ENCODE assay signal across 22 mouse cellular contexts in the genomic region with DNA sequence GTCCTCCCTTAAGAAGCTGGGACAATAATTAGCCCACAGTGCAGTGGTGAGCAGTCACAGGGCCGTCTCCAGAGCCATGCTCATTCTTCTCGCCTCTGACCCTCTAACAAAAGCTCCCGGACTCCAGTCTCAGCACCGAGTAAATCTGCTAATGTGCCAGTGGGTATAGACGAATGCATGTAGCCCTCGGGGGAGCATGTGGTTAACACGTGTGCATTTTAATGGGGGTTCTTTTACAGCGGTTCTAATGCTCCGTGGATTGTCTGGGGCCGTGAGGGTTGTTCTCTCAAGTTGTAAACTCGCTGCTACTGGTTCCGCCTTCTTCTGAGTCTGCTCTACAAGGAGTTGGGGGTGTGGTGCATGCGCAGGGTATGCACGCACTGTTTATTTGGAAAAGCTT. TPM values are rescaled to one million over a fixed set of nuclear protein-coding genes. Genes with fewer than 3 reads are reported as not detected.
"Had no signal": no experiment of that assay in that cellular context is flagged by ENCODE, and none has a peak within 500 bp of the region (broad histone marks: within the 10 kb centered on the region; RNA-seq: fewer than 3 reads in every experiment).

No protein-coding gene starts in this region.

- DNase-seq: kidney, adult 9 months; kidney, postnatal 14 days; kidney, postnatal 4 days; liver, embryonic 13.5 days; lung, adult 2 months; lung, postnatal 14 days; lung, postnatal 4 days; midbrain, embryonic 14.5 days; right cerebral cortex, adult 18-20 months; right cerebral cortex, postnatal 14 days; right cerebral cortex, postnatal 4 days; thymus, adult 2 months; thymus, postnatal 14 days; thymus, postnatal 4 days had no signal

- H3K4me2 ChIP-seq: limb, embryonic 15.5 days; liver, embryonic 13.5 days; midbrain, embryonic 11.5 days had no signal

- H3K4me1 ChIP-seq: liver, embryonic 13.5 days had no signal

- ATAC-seq: intestine, postnatal 0 days had no signal

- H3K4me3 ChIP-seq: limb, embryonic 15.5 days; liver, embryonic 13.5 days had no signal

- H3K27me3 ChIP-seq: limb, embryonic 15.5 days had no signal

- H3K27ac ChIP-seq: limb, embryonic 15.5 days; liver, embryonic 13.5 days; stomach, postnatal 0 days had no signal

- H3K36me3 ChIP-seq: limb, embryonic 15.5 days; liver, embryonic 13.5 days had no signal

- H3K9me3 ChIP-seq: limb, embryonic 15.5 days; liver, embryonic 13.5 days had no signal

- H3K9ac ChIP-seq: limb, embryonic 15.5 days; liver, embryonic 13.5 days had no signal

RNA-seq across cellular contexts. Expression of gene Teddm3, which starts 37.8 kb away (rescaled TPM):
- polyA plus RNA-seq: intestine, embryonic 14.5 days; liver, embryonic 13.5 days; liver, embryonic 16.5 days; lung, embryonic 16.5 days; midbrain, embryonic 11.5 days; midbrain, embryonic 14.5 days; neural tube, embryonic 11.5 days had no signal
